Mouse (Mus musculus) cortical plate, adult 2 months (tissue): ENCODE results near the gene Osbpl10.

Source experiments
- CTCF ChIP-seq: fragments of 200-500 bp; IDR thresholded peaks from 2 replicates; pipeline ENCODE4 v1.5.1; 2011; ENCODE audit warnings: mild to moderate bottlenecking, control low read depth, low read length; ENCODE audit not compliant: insufficient read depth; ENCODE audit errors: extremely low read depth
- POLR2A ChIP-seq: fragments of 200-500 bp; IDR thresholded peaks from 2 replicates; pipeline ENCODE4 v1.6.1; 2011; ENCODE audit warnings: mild to moderate bottlenecking, low read length, control low read depth; ENCODE audit not compliant: insufficient read depth; ENCODE audit errors: extremely low read depth

- TF ChIP-seq CTCF, result no peak
- TF ChIP-seq POLR2A, result no peak
These were observed 236.5 kb downstream of the Osbpl10 start for GRCm38 (mm10) chr9:115214572-115215571.
